Mouse (Mus musculus) heart, postnatal 4 days (tissue): ENCODE measurements around the gene Gm10306. TPM values are rescaled to one million over a fixed set of nuclear protein-coding genes. Genes with fewer than 3 reads are reported as not detected.
A peak's percentile ranks its signal among the peaks of the same experiment; 100 is the strongest.

Experiments
- DNase-seq: peaks from one replicate; pipeline ENCODE4 v3.0.0; 2021
- total RNA-seq, 2 experiments: library from RNA; stranded (reverse); gene quantifications; 2 replicates each; pipeline ENCODE4 v1.2.3; 2021

Gene Gm10306
- total RNA-seq, result not detected

- peak; percentile 96 for DNase-seq
Observed at GRCm38 (mm10) chr4:94556265-94557054, at the start of gene Gm10306, which contains the start of gene Caap1. Gm10306 (plus strand) TSS chr4:94556546. Caap1 (minus strand) TSS chr4:94556796.

- no peak for DNase-seq
Observed at GRCm38 (mm10) chr4:94515366-94515765, 41.0 kb upstream of the Gm10306 start.

- DNase-seq, result peak; percentile 70
Observed at GRCm38 (mm10) chr4:94517631-94518030, 38.7 kb upstream of the Gm10306 start.

- no peak for DNase-seq
Observed at GRCm38 (mm10) chr4:94523321-94523720, 33.0 kb upstream of the Gm10306 start.

GRCm38 (mm10) chr4:94529448-94529847 is 26.9 kb upstream of the Gm10306 start:
- DNase-seq, result no peak

- DNase-seq, result no peak
Observed at GRCm38 (mm10) chr4:94533205-94533604, 23.1 kb upstream of the Gm10306 start.

- no peak for DNase-seq
Observed at GRCm38 (mm10) chr4:94543041-94543440, 13.3 kb upstream of the Gm10306 start.

- DNase-seq, result no peak
Observed at GRCm38 (mm10) chr4:94544321-94544720, 12.0 kb upstream of the Gm10306 start.

GRCm38 (mm10) chr4:94554955-94555494 is 1.3 kb upstream of the Gm10306 start:
- no peak for DNase-seq

- no peak for DNase-seq
Observed at GRCm38 (mm10) chr4:94557145-94557544, 799 bp downstream of the Gm10306 start.

- DNase-seq, result no peak
Observed at GRCm38 (mm10) chr4:94559266-94559665, 2.9 kb downstream of the Gm10306 start.

GRCm38 (mm10) chr4:94560316-94560715 is 4.0 kb downstream of the Gm10306 start:
- DNase-seq, result no peak

- no peak for DNase-seq
Observed at GRCm38 (mm10) chr4:94561954-94562648, 5.8 kb downstream of the Gm10306 start.

GRCm38 (mm10) chr4:94564297-94564696 is 8.0 kb downstream of the Gm10306 start:
- DNase-seq, result no peak

GRCm38 (mm10) chr4:94572677-94573076 is 16.3 kb downstream of the Gm10306 start:
- no peak for DNase-seq

- DNase-seq, result no peak
Observed at GRCm38 (mm10) chr4:94591765-94592381, 35.5 kb downstream of the Gm10306 start.

- DNase-seq, result no peak
Observed at GRCm38 (mm10) chr4:94592709-94593108, 36.4 kb downstream of the Gm10306 start.

GRCm38 (mm10) chr4:94601395-94601794 is 45.0 kb downstream of the Gm10306 start:
- DNase-seq, result no peak

- DNase-seq, result no peak
Observed at GRCm38 (mm10) chr4:94602496-94603030, 46.2 kb downstream of the Gm10306 start.

- peak; percentile 90 for DNase-seq
Observed at GRCm38 (mm10) chr4:94603031-94603629, 46.8 kb downstream of the Gm10306 start, which contains the start of gene Plaa. Plaa (minus strand) TSS chr4:94603244.

GRCm38 (mm10) chr4:94604452-94605019 is 48.2 kb downstream of the Gm10306 start:
- no peak for DNase-seq

GRCm38 (mm10) chr4:94605591-94605990 is 49.2 kb downstream of the Gm10306 start:
- DNase-seq, result no peak
